Comparison of ENCODE assay signal across 8 mouse cellular contexts in genomic region chr8:12873357-12874046, GRCm38 (mm10). TPM values are rescaled to one million over a fixed set of nuclear protein-coding genes. Genes with fewer than 3 reads are reported as not detected.
DNase-seq lines count a peak whose midpoint lies in the region; ATAC-seq lines count a peak whose summit lies in the region.

Gene Mcf2l, plus strand, starts transcription at chr8:12873806.

- peak within 1 kb of the TSS; percentile 59 for H3K9ac ChIP-seq in hindbrain, embryonic 14.5 days

- H3K4me2 ChIP-seq in hindbrain, embryonic 14.5 days (replicated peaks), result peak within 1 kb of the TSS; percentile 62

- no peak for DNase-seq in layer of hippocampus, adult 8-10 months (ENCODE audit: low spot score in 2 of 2)
- no peak for DNase-seq in layer of hippocampus, adult 9-11 months
- peak; percentile 76 to 80 for DNase-seq in cerebellum, adult 18-20 months
- peak in 1 of 2 experiments; percentile 27 for DNase-seq in frontal cortex, adult 2 months (ENCODE audit: extremely low spot score in 1 of 2, low spot score in 1 of 2)
- peak; percentile 61 for DNase-seq in hindbrain, embryonic 14.5 days (ENCODE audit: low spot score)
- peak in 1 of 2 experiments; percentile 37 for DNase-seq in left cerebral cortex, postnatal 14 days (ENCODE audit: low spot score in 2 of 2)
- peak; percentile 19 for DNase-seq in splenic B cell, adult 2 months (ENCODE audit: low read depth, low spot score)

- no peaks in the 10 kb centered on the region for H3K36me3 ChIP-seq in hindbrain, embryonic 14.5 days (replicated peaks; ENCODE audit: control insufficient read depth, insufficient read depth)
- H3K36me3 ChIP-seq in megakaryocyte, embryonic 14.5 days (replicated peaks; ENCODE audit: low read length), result peaks cover 9% of the 10 kb centered on the region
- H3K36me3 ChIP-seq in splenic B cell, adult 2 months (ENCODE audit: control insufficient read depth, insufficient read depth, low read length, poor library complexity, severe bottlenecking), result no peaks in the 10 kb centered on the region

- under 1% methylated on average over 27 of the region's 30 CpGs for WGBS in hindbrain, embryonic 14.5 days

- peak within 1 kb of the TSS; percentile 51 for H3K4me3 ChIP-seq in hindbrain, embryonic 14.5 days (replicated peaks; ENCODE audit: low read length)
- peak within 1 kb of the TSS; percentile 95 for H3K4me3 ChIP-seq in megakaryocyte, embryonic 14.5 days (replicated peaks)

- peak; percentile 65 for ATAC-seq in hindbrain, embryonic 14.5 days (ENCODE audit: low FRiP score)

- H3K9me3 ChIP-seq in hindbrain, embryonic 14.5 days (ENCODE audit: control insufficient read depth, low read length), result no peaks in the 10 kb centered on the region
- H3K9me3 ChIP-seq in megakaryocyte, embryonic 14.5 days, result no peaks in the 10 kb centered on the region

- H3K4me1 ChIP-seq in hindbrain, embryonic 14.5 days (replicated peaks; ENCODE audit: control insufficient read depth, insufficient read depth, low read length), result 0 out of 2 replicates have a peak, but pooled peaks cover 10% of the 10 kb centered on the region
- peaks cover 96% of the 10 kb centered on the region for H3K4me1 ChIP-seq in megakaryocyte, embryonic 14.5 days

- intact Hi-C loops in left cerebral cortex, postnatal 14 days (cut with DNase I), result no loop called here

- H3K27me3 ChIP-seq in hindbrain, embryonic 14.5 days (ENCODE audit: control insufficient read depth, insufficient read depth, low read length), result no peaks in the 10 kb centered on the region
- H3K27me3 ChIP-seq in megakaryocyte, embryonic 14.5 days (replicated peaks), result peaks cover 30% of the 10 kb centered on the region
- no peaks in the 10 kb centered on the region for H3K27me3 ChIP-seq in splenic B cell, adult 2 months (ENCODE audit: control insufficient read depth, insufficient read depth, low read length, poor library complexity, severe bottlenecking)

- H3K27ac ChIP-seq in hindbrain, embryonic 14.5 days, result peak within 1 kb of the TSS; percentile 39; the same call in 1 of the 2 replicates

RNA-seq across cellular contexts. Expression of gene Mcf2l, which starts in this region (rescaled TPM):
- total RNA-seq in layer of hippocampus, adult 8-10 months (2022), result 100 to 1,000 TPM; 191 to 291 (median 234) TPM
- 166 and 193 TPM in 2 replicates for polyA plus RNA-seq in frontal cortex, adult 2 months (2012; rRNA removed)
- 158 and 173 TPM in 2 replicates for polyA plus RNA-seq in hindbrain, embryonic 14.5 days (2014; fragmentation: Nextera tagmentation; extraction: Ambion mirVana)
- total RNA-seq in left cerebral cortex, postnatal 14 days (2021), result 100 to 1,000 TPM; 249 to 271 TPM
- 57.1 and 57.7 TPM in 2 replicates for polyA plus RNA-seq in megakaryocyte, embryonic 14.5 days (2012; ENCODE audit: insufficient read depth, low replicate concordance)

Comparison
In these comparisons a context has a peak if more than half of its experiments do, and no peak if none do; other contexts are left out.
1. DNase-seq: peak in cerebellum, adult 18-20 months (2 of 2), hindbrain, embryonic 14.5 days (single experiment) and splenic B cell, adult 2 months (single experiment); none in layer of hippocampus, adult 8-10 months (0 of 2) and layer of hippocampus, adult 9-11 months (single experiment).